Comparison of ENCODE assay signal across 21 mouse cellular contexts in genomic region chr2:29586017-29586702, GRCm38 (mm10). TPM values are rescaled to one million over a fixed set of nuclear protein-coding genes. Genes with fewer than 3 reads are reported as not detected.
DNase-seq lines count a peak whose midpoint lies in the region; ATAC-seq lines count a peak whose summit lies in the region.
"Had no signal": no experiment of that assay in that cellular context is flagged by ENCODE, and none has a peak within 500 bp of the region (broad histone marks: within the 10 kb centered on the region; RNA-seq: fewer than 3 reads in every experiment).

No protein-coding gene starts in this region.

- no peaks in the 10 kb centered on the region for H3K36me3 ChIP-seq in forebrain, embryonic 12.5 days (replicated peaks)
- H3K36me3 ChIP-seq in forebrain, embryonic 14.5 days (ENCODE audit: control insufficient read depth, insufficient read depth, low read length) = no peaks in the 10 kb centered on the region
- H3K36me3 ChIP-seq in hindbrain, embryonic 15.5 days = no peaks in the 10 kb centered on the region
- H3K36me3 ChIP-seq in midbrain, embryonic 14.5 days (ENCODE audit: control insufficient read depth, insufficient read depth, low read length) = no peaks in the 10 kb centered on the region
- H3K36me3 ChIP-seq in neural tube, embryonic 15.5 days = no peaks in the 10 kb centered on the region
- H3K36me3 ChIP-seq: embryonic facial prominence, embryonic 15.5 days; lung, embryonic 15.5 days had no signal

- no peak for DNase-seq in forebrain, embryonic 14.5 days (ENCODE audit: low spot score)
- peak; percentile 77 for DNase-seq in midbrain, embryonic 14.5 days
- no peak for DNase-seq in ovary, postnatal 36 days (ENCODE audit: low spot score)
- DNase-seq in spleen, postnatal 14 days (ENCODE audit: low spot score in 2 of 2) = no peak
- DNase-seq in right cerebral cortex, adult 18-20 months = no peak
- DNase-seq: adrenal gland, postnatal 10 days; cerebellum, adult 11 months; cerebellum, postnatal 36 days; gastrocnemius, postnatal 14 days; heart, adult 2 months; kidney, adult 18-20 months; kidney, postnatal 10 days; layer of hippocampus, postnatal 36 days; thymus, postnatal 36 days had no signal

- H3K9me3 ChIP-seq in forebrain, embryonic 12.5 days = no peaks in the 10 kb centered on the region
- no peaks in the 10 kb centered on the region for H3K9me3 ChIP-seq in forebrain, embryonic 14.5 days (replicated peaks; ENCODE audit: control insufficient read depth, low read length)
- no peaks in the 10 kb centered on the region for H3K9me3 ChIP-seq in hindbrain, embryonic 15.5 days
- no peaks in the 10 kb centered on the region for H3K9me3 ChIP-seq in midbrain, embryonic 14.5 days (ENCODE audit: control insufficient read depth, low read length)
- no peaks in the 10 kb centered on the region for H3K9me3 ChIP-seq in neural tube, embryonic 15.5 days (replicated peaks)
- H3K9me3 ChIP-seq: embryonic facial prominence, embryonic 15.5 days; lung, embryonic 15.5 days had no signal

- 12% methylated on average over 8 of the region's 8 CpGs for WGBS in forebrain, embryonic 12.5 days
- WGBS in forebrain, embryonic 14.5 days = 15% methylated on average over 8 of the region's 8 CpGs
- WGBS in hindbrain, embryonic 15.5 days = 20% methylated on average over 8 of the region's 8 CpGs
- WGBS in midbrain, embryonic 14.5 days = 9% methylated on average over 8 of the region's 8 CpGs
- 13% methylated on average over 8 of the region's 8 CpGs for WGBS in neural tube, embryonic 15.5 days

- H3K27me3 ChIP-seq in forebrain, embryonic 12.5 days = peaks cover 12% of the 10 kb centered on the region; the same call in 1 of the 2 replicates
- no peaks in the 10 kb centered on the region; the same call in 1 of the 2 replicates for H3K27me3 ChIP-seq in forebrain, embryonic 14.5 days (replicated peaks; ENCODE audit: control insufficient read depth, insufficient read depth, low read length)
- H3K27me3 ChIP-seq in hindbrain, embryonic 15.5 days = no peaks in the 10 kb centered on the region
- no peaks in the 10 kb centered on the region for H3K27me3 ChIP-seq in midbrain, embryonic 14.5 days (ENCODE audit: control insufficient read depth, insufficient read depth, low read length)
- H3K27me3 ChIP-seq in neural tube, embryonic 15.5 days (replicated peaks) = no peaks in the 10 kb centered on the region
- H3K27me3 ChIP-seq: lung, embryonic 15.5 days had no signal

- no peak overlapping the region for H3K4me3 ChIP-seq in forebrain, embryonic 12.5 days (replicated peaks)
- no peak overlapping the region for H3K4me3 ChIP-seq in forebrain, embryonic 14.5 days (ENCODE audit: low read depth, low read length)
- H3K4me3 ChIP-seq in hindbrain, embryonic 15.5 days = no peak overlapping the region
- H3K4me3 ChIP-seq in midbrain, embryonic 14.5 days (replicated peaks; ENCODE audit: low read depth, low read length) = no peak overlapping the region
- no peak overlapping the region for H3K4me3 ChIP-seq in neural tube, embryonic 15.5 days (replicated peaks)
- H3K4me3 ChIP-seq: embryonic facial prominence, embryonic 15.5 days; heart, adult 2 months; lung, embryonic 15.5 days had no signal

- H3K4me2 ChIP-seq in forebrain, embryonic 12.5 days = no peak overlapping the region
- no peak overlapping the region for H3K4me2 ChIP-seq in forebrain, embryonic 14.5 days (ENCODE audit: low read length)
- H3K4me2 ChIP-seq in hindbrain, embryonic 15.5 days = 0 out of 2 replicates have a peak overlapping the region, but pooled peaks have one; percentile 16
- H3K4me2 ChIP-seq in midbrain, embryonic 14.5 days (ENCODE audit: low read length) = peak overlapping the region; percentile 7; the same call in 1 of the 2 replicates
- peak overlapping the region; percentile 19; the same call in 1 of the 2 replicates for H3K4me2 ChIP-seq in neural tube, embryonic 15.5 days
- H3K4me2 ChIP-seq: embryonic facial prominence, embryonic 15.5 days; lung, embryonic 15.5 days had no signal

- no peak overlapping the region for H3K9ac ChIP-seq in forebrain, embryonic 12.5 days
- H3K9ac ChIP-seq in forebrain, embryonic 14.5 days (ENCODE audit: low read length) = no peak overlapping the region; the same call in 1 of the 2 replicates
- H3K9ac ChIP-seq in hindbrain, embryonic 15.5 days = no peak overlapping the region
- no peak overlapping the region for H3K9ac ChIP-seq in midbrain, embryonic 14.5 days (replicated peaks; ENCODE audit: low read length)
- H3K9ac ChIP-seq in neural tube, embryonic 15.5 days (replicated peaks) = peak overlapping the region; percentile 15; the same call in 1 of the 2 replicates
- H3K9ac ChIP-seq: embryonic facial prominence, embryonic 15.5 days; liver, embryonic 14.5 days; lung, embryonic 15.5 days had no signal

- H3K4me1 ChIP-seq in forebrain, embryonic 12.5 days = peaks cover 13% of the 10 kb centered on the region
- H3K4me1 ChIP-seq in forebrain, embryonic 14.5 days (ENCODE audit: control insufficient read depth, insufficient read depth, low read length) = no peaks in the 10 kb centered on the region
- peaks cover 8% of the 10 kb centered on the region for H3K4me1 ChIP-seq in hindbrain, embryonic 15.5 days (replicated peaks)
- peaks cover 17% of the 10 kb centered on the region; the same call in 1 of the 2 replicates for H3K4me1 ChIP-seq in midbrain, embryonic 14.5 days (ENCODE audit: control insufficient read depth, insufficient read depth, low read length)
- H3K4me1 ChIP-seq in neural tube, embryonic 15.5 days = peaks cover 9% of the 10 kb centered on the region
- H3K4me1 ChIP-seq: embryonic facial prominence, embryonic 15.5 days; lung, embryonic 15.5 days had no signal

- 0 out of 2 replicates have a peak overlapping the region, but pooled peaks have one; percentile 25 for H3K27ac ChIP-seq in forebrain, embryonic 12.5 days
- no peak overlapping the region for H3K27ac ChIP-seq in forebrain, embryonic 14.5 days (ENCODE audit: low read depth, low read length)
- H3K27ac ChIP-seq in hindbrain, embryonic 15.5 days (replicated peaks) = no peak overlapping the region
- peak overlapping the region; percentile 71 for H3K27ac ChIP-seq in midbrain, embryonic 14.5 days (replicated peaks; ENCODE audit: low read depth, low read length)
- H3K27ac ChIP-seq in neural tube, embryonic 15.5 days (replicated peaks) = no peak overlapping the region
- H3K27ac ChIP-seq: embryonic facial prominence, embryonic 15.5 days; heart, adult 2 months; liver, embryonic 14.5 days; lung, embryonic 15.5 days had no signal

- peak; percentile 53; the same call in 1 of the 2 replicates for ATAC-seq in forebrain, embryonic 12.5 days (ENCODE audit: low FRiP score)
- no peak for ATAC-seq in forebrain, embryonic 14.5 days
- ATAC-seq in hindbrain, embryonic 15.5 days (ENCODE audit: low FRiP score, low read depth) = peak; percentile 46; the same call in 1 of the 2 replicates
- peak; percentile 72 for ATAC-seq in midbrain, embryonic 14.5 days (ENCODE audit: low FRiP score, low TSS enrichment)
- peak; percentile 41; the same call in 1 of the 2 replicates for ATAC-seq in neural tube, embryonic 15.5 days (ENCODE audit: low FRiP score)
- ATAC-seq: Patski had no signal

RNA-seq across cellular contexts. Expression of gene Rapgef1, which starts 33.4 kb away (rescaled TPM):
- 22.3 and 24.0 TPM in 2 replicates for polyA plus RNA-seq in forebrain, embryonic 12.5 days (2016; fragmentation: Nextera tagmentation; extraction: Ambion mirVana)
- polyA plus RNA-seq in forebrain, embryonic 14.5 days (2014; fragmentation: Nextera tagmentation; extraction: Ambion mirVana) = 17.3 and 19.9 TPM in 2 replicates
- polyA plus RNA-seq in hindbrain, embryonic 15.5 days (2015; fragmentation: Nextera tagmentation; extraction: Ambion mirVana) = 21.8 and 23.4 TPM in 2 replicates
- polyA plus RNA-seq in midbrain, embryonic 14.5 days (2014; fragmentation: Nextera tagmentation; extraction: Ambion mirVana) = 23.2 and 25.3 TPM in 2 replicates
- polyA plus RNA-seq in neural tube, embryonic 15.5 days (2015; fragmentation: Nextera tagmentation; extraction: Ambion mirVana) = 16.3 and 16.9 TPM in 2 replicates

Comparison
In these comparisons a context has a peak if more than half of its experiments do, and no peak if none do; other contexts are left out.
1. H3K27ac ChIP-seq: peak in forebrain, embryonic 12.5 days (single experiment) and midbrain, embryonic 14.5 days (single experiment); none in forebrain, embryonic 14.5 days (single experiment), hindbrain, embryonic 15.5 days (single experiment) and neural tube, embryonic 15.5 days (single experiment).
2. H3K4me2 ChIP-seq: peak in hindbrain, embryonic 15.5 days (single experiment), midbrain, embryonic 14.5 days (single experiment) and neural tube, embryonic 15.5 days (single experiment); none in forebrain, embryonic 12.5 days (single experiment) and forebrain, embryonic 14.5 days (single experiment).